Mouse (Mus musculus) liver, adult (tissue): ENCODE results near the gene Slc22a5.

ENCODE experiments used
- GATA4 ChIP-seq: IDR thresholded peaks from 2 replicates; pipeline ENCODE4 v1.6.1; 2014; ENCODE audit warnings: mild to moderate bottlenecking, low read length; ENCODE audit not compliant: insufficient replicate concordance

Gene Slc22a5

DNA sequence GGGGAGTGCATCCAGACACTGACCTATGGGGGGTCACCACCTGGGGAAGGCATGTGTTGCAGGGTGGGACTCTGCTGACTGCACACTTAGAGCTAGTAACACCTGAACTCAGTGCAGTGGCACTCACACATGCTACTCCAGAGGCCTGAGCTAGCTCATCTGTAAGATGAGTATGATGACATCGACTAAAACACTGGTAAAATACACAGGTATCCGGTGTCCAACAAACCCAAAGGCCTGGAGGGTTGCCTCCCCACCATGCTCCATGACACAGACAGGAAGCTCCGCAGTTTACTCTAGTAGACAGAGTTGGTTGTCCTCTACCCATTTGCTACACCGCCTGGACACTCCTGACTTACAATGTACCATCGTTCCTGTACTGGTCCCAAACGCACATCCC is 71.9 kb downstream of the Slc22a5 start:
- no peak for TF ChIP-seq GATA4

DNA sequence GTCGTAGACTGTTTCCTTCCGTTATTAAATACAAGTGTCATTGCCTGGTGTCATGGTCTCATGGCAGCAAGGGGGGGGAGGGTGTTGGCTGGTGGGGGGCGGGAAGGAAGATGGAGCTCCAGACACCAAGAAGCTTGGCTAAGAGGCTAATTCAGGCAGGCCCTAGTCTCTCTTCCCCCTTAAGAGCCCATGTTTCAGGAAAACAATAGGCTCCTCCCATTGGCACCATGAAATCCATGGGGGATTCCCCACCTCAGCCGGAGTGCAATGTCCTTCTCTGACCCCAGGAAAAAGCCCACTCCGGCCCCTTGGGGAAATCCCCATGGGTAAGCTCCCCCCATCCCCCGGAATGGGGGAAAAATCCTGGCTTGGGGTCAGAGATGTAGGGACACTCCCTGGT is 72.7 kb downstream of the Slc22a5 start:
- no peak for TF ChIP-seq GATA4

- no peak for TF ChIP-seq GATA4
Observed at GRCm38 (mm10) chr11:53816841-53817375, 74.6 kb downstream of the Slc22a5 start.

- no peak for TF ChIP-seq GATA4
Observed at GRCm38 (mm10) chr11:53814810-53815209, 76.7 kb downstream of the Slc22a5 start.
